Mouse (Mus musculus) forebrain, postnatal 0 days (tissue): ENCODE measurements around the gene Sdc4. TPM values are rescaled to one million over a fixed set of nuclear protein-coding genes. Genes with fewer than 3 reads are reported as not detected.

ENCODE experiments used
- ATAC-seq: fragments of 200-750 bp; cut with Nextera tagmentation; 2 replicates; pipeline ENCODE4 v1.8.0; 2017; ENCODE audit warnings: mild to moderate bottlenecking, moderate library complexity
- DNase-seq: peaks from one replicate; pipeline ENCODE4 v3.0.0-alpha.2; 2015
- H3K27ac ChIP-seq: fragments of 300-500 bp; sonication (generic); 2 replicates; pipeline ENCODE4 v1.5.1; 2014; ENCODE audit warnings: low read depth, mild to moderate bottlenecking, antibody characterized with exemption, low read length, moderate library complexity, mixed read lengths
- H3K27me3 ChIP-seq: fragments of 300-500 bp; sonication (generic); 2 replicates; pipeline ENCODE4 v1.6.1; 2014; ENCODE audit warnings: mild to moderate bottlenecking, low read length, mixed read lengths; ENCODE audit not compliant: insufficient read depth
- H3K36me3 ChIP-seq: fragments of 300-500 bp; sonication (generic); 2 replicates; pipeline ENCODE4 v1.6.1; 2014; ENCODE audit warnings: mild to moderate bottlenecking, moderate library complexity; ENCODE audit not compliant: insufficient read depth
- H3K4me1 ChIP-seq: fragments of 300-500 bp; sonication (generic); 2 replicates; pipeline ENCODE4 v1.6.1; 2014; ENCODE audit warnings: antibody characterized with exemption; ENCODE audit not compliant: insufficient read depth
- H3K4me2 ChIP-seq: fragments of 300-500 bp; sonication (generic); 2 replicates; pipeline ENCODE4 v1.6.1; 2014; ENCODE audit warnings: low read depth, mild to moderate bottlenecking, moderate library complexity
- H3K4me3 ChIP-seq: fragments of 300-500 bp; sonication (generic); 2 replicates; pipeline ENCODE4 v1.5.1; 2014; ENCODE audit warnings: low read depth, low read length, mixed read lengths
- H3K9ac ChIP-seq: fragments of 300-500 bp; sonication (generic); 2 replicates; pipeline ENCODE4 v1.6.1; 2014; ENCODE audit warnings: mild to moderate bottlenecking
- H3K9me3 ChIP-seq: fragments of 300-500 bp; sonication (generic); 2 replicates; pipeline ENCODE4 v1.6.1; 2016; ENCODE audit warnings: low read length
- CTCF ChIP-seq: sonication (generic); IDR thresholded peaks from 2 replicates; pipeline ENCODE4 v1.5.1; 2016; ENCODE audit warnings: antibody characterized with exemption, control low read depth, low read depth
- WGBS: fragments of 180-500 bp; shearing (Covaris S2); extraction: QIAGEN DNeasy Blood & Tissue Kit; methylation state at CpG from one replicate; pipeline ENCODE4 v1.1.7; 2014; 5-methylcytosine and 5-hydroxymethylcytosine counted together
- polyA plus RNA-seq: library from polyadenylated mRNA; unstranded; fragments of >200 nt; fragmentation: Nextera tagmentation; extraction: Ambion mirVana; gene quantifications from 2 replicates; pipeline ENCODE4 v1.2.1, GENCODE M21; 2015
- total RNA-seq: library from RNA; depleted of rRNA; stranded (reverse); fragments of >200 nt; gene quantifications from 2 replicates; pipeline ENCODE4 v1.2.3, GENCODE M21; 2014

The Sdc4 gene
- total and polyA plus RNA-seq, 2 experiments from 2014 or later = 14.0 to 16.5 TPM

GRCm38 (mm10) chr2:164403396-164404081 lies 40.1 kb downstream of the Sdc4 start:
- Histone ChIP-seq H3K27me3 (peaks cover 69% of the 10 kb centered on the region), H3K9me3 (no peaks in the 10 kb centered on the region), H3K36me3 (no peaks in the 10 kb centered on the region), H3K27ac (no peak overlapping the region), H3K4me2 (no peak overlapping the region), H3K4me1 (peaks cover 3% of the 10 kb centered on the region; the same call in 1 of the 2 replicates), H3K4me3 (no peak overlapping the region), H3K9ac (no peak overlapping the region)
- no peak for TF ChIP-seq CTCF
- no peak for DNase-seq
- WGBS = 12% methylated on average over 14 of the region's 14 CpGs
- ATAC-seq = peak; percentile 36; the same call in 1 of the 2 replicates

GRCm38 (mm10) chr2:164402906-164403305 lies 40.8 kb downstream of the Sdc4 start, which contains the start of gene Rbpjl:
Rbpjl (plus strand) TSS chr2:164403141.
- no peaks in the 10 kb centered on the region for H3K9me3 ChIP-seq
- H3K4me1 ChIP-seq = peaks cover 3% of the 10 kb centered on the region; the same call in 1 of the 2 replicates
- DNase-seq = peak; percentile 57
- WGBS = 5% methylated on average over 17 of the region's 17 CpGs
- peaks cover 69% of the 10 kb centered on the region for H3K27me3 ChIP-seq
- TF ChIP-seq CTCF = peak; percentile 76
- H3K27ac ChIP-seq = no peak within 1 kb of the TSS
- peak; percentile 44; the same call in 1 of the 2 replicates for ATAC-seq
- H3K4me3 ChIP-seq = no peak within 1 kb of the TSS
- H3K4me2 ChIP-seq = no peak within 1 kb of the TSS
- H3K9ac ChIP-seq = no peak within 1 kb of the TSS
- no peaks in the 10 kb centered on the region for H3K36me3 ChIP-seq

DNA sequence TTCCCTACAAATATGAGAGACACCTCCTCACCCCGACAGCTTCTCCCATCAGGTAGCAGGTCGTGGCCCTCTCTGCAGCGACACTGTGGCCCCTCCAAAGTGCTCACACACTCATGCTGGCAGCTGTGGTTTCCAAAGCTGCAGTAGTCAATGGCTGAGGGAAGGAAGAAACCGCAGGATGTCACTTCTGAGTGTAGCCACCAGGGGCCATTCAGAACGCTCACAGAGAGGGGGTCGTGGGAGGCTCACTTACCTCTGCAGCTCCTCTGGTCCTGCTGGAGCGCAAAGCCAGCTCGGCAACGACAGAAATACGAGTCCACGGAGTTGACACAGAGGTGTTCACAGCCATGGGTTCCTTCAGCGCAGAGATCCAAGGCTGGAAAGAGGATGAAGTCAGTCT lies 46.8 kb downstream of the Sdc4 start:
- Histone ChIP-seq H3K27me3 (peaks cover 32% of the 10 kb centered on the region), H3K4me2 (no peak overlapping the region), H3K4me1 (peaks cover 3% of the 10 kb centered on the region; the same call in 1 of the 2 replicates), H3K9me3 (no peaks in the 10 kb centered on the region), H3K4me3 (no peak overlapping the region), H3K36me3 (no peaks in the 10 kb centered on the region), H3K27ac (no peak overlapping the region), H3K9ac (no peak overlapping the region)
- WGBS = 79% methylated on average over 12 of the region's 12 CpGs
- DNase-seq (no peak), ATAC-seq (no peak)
- TF ChIP-seq CTCF = no peak

GRCm38 (mm10) chr2:164396076-164396475 lies 47.6 kb downstream of the Sdc4 start:
- Histone ChIP-seq H3K4me2 (no peak overlapping the region), H3K4me3 (no peak overlapping the region), H3K9ac (no peak overlapping the region), H3K4me1 (peaks cover 3% of the 10 kb centered on the region; the same call in 1 of the 2 replicates), H3K36me3 (no peaks in the 10 kb centered on the region), H3K27me3 (peaks cover 24% of the 10 kb centered on the region), H3K27ac (no peak overlapping the region), H3K9me3 (no peaks in the 10 kb centered on the region)
- TF ChIP-seq CTCF = no peak
- ATAC-seq = no peak
- 93% methylated on average over 7 of the region's 7 CpGs for WGBS
- no peak for DNase-seq

GRCm38 (mm10) chr2:164393126-164393525 lies 50.6 kb downstream of the Sdc4 start:
- no peak for ATAC-seq
- Histone ChIP-seq H3K9me3 (no peaks in the 10 kb centered on the region), H3K4me1 (no peaks in the 10 kb centered on the region), H3K36me3 (no peaks in the 10 kb centered on the region), H3K27ac (no peak overlapping the region), H3K9ac (no peak overlapping the region), H3K4me2 (no peak overlapping the region), H3K4me3 (no peak overlapping the region), H3K27me3 (no peaks in the 10 kb centered on the region)
- WGBS = 87% methylated on average over 29 of the region's 29 CpGs
- no peak for TF ChIP-seq CTCF
- DNase-seq = no peak

DNA sequence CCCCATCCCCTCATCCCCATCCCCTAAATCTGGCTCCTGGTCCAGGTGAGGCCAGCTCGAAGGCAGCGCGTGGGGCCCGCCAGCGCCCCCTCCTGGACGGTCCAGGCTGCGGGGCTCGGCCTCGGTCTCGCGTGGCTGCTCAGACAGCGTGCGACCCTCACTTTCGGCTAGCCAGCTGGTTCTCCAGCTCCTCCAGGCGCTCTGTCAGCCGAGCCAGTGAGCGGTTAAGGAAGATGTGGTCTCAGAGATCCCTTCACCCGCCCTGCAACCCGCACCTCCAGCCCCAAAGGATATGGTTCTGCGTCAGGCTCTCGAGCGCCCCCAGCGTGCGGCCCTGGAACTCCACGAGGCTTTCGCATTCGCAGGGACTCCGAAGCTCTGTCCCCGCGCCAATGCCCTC lies 54.2 kb downstream of the Sdc4 start:
- WGBS = 3% methylated on average over 30 of the region's 30 CpGs
- Histone ChIP-seq H3K4me2 (peak overlapping the region; percentile 63), H3K4me1 (no peaks in the 10 kb centered on the region), H3K9ac (peak overlapping the region; percentile 69), H3K36me3 (no peaks in the 10 kb centered on the region), H3K27me3 (no peaks in the 10 kb centered on the region), H3K4me3 (peak overlapping the region; percentile 52), H3K27ac (peak overlapping the region; percentile 66), H3K9me3 (no peaks in the 10 kb centered on the region)
- ATAC-seq (peak; percentile 82), DNase-seq (peak; percentile 92)
- peak; percentile 90 for TF ChIP-seq CTCF

- Histone ChIP-seq H3K36me3 (no peaks in the 10 kb centered on the region), H3K4me1 (no peaks in the 10 kb centered on the region), H3K9me3 (no peaks in the 10 kb centered on the region), H3K4me2 (peak within 1 kb of the TSS; percentile 63), H3K27ac (peak within 1 kb of the TSS; percentile 66), H3K4me3 (peak within 1 kb of the TSS; percentile 52), H3K9ac (peak within 1 kb of the TSS; percentile 69), H3K27me3 (no peaks in the 10 kb centered on the region)
- 3% methylated on average over 17 of the region's 17 CpGs for WGBS
- no peak for TF ChIP-seq CTCF
- no peak for DNase-seq
- ATAC-seq = peak; percentile 76
These were observed 54.7 kb downstream of the Sdc4 start, which contains the start of gene Slpi for GRCm38 (mm10) chr2:164389020-164389419. Slpi (minus strand) TSS chr2:164389095.
